Mouse (Mus musculus) olfactory bulb, adult 2 months (tissue): ENCODE data around the gene Tmtc1. TPM values are rescaled to one million over a fixed set of nuclear protein-coding genes. Genes with fewer than 3 reads are reported as not detected.
A peak's percentile ranks its signal among the peaks of the same experiment; 100 is the strongest.

Experiments
- H3K27ac ChIP-seq: fragments of 200-500 bp; 2 replicates; pipeline ENCODE4 v1.5.1; 2012; ENCODE audit warnings: low read depth, low read length; ENCODE audit not compliant: insufficient read depth
- H3K4me1 ChIP-seq: fragments of 200-500 bp; 2 replicates; pipeline ENCODE4 v1.6.1; 2012; ENCODE audit warnings: low read length; ENCODE audit not compliant: control insufficient read depth, insufficient read depth
- H3K4me3 ChIP-seq: fragments of 200-500 bp; 2 replicates; pipeline ENCODE4 v1.5.1; 2012; ENCODE audit warnings: mild to moderate bottlenecking, low read depth, low read length, moderate library complexity; ENCODE audit not compliant: insufficient read depth
- CTCF ChIP-seq: fragments of 200-500 bp; IDR thresholded peaks from 2 replicates; pipeline ENCODE4 v1.5.1; 2012; ENCODE audit warnings: low read depth, mild to moderate bottlenecking, low read length, moderate library complexity; ENCODE audit not compliant: insufficient read depth
- POLR2A ChIP-seq: fragments of 200-500 bp; IDR thresholded peaks from 2 replicates; pipeline ENCODE4 v1.6.1; 2012; ENCODE audit warnings: mild to moderate bottlenecking, low read depth, low read length, moderate library complexity; ENCODE audit not compliant: insufficient read depth
- WGBS: fragments of 180-500 bp; shearing (Covaris S2); methylation state at CpG from one replicate; pipeline ENCODE4 v1.1.7; 2018; 5-methylcytosine and 5-hydroxymethylcytosine counted together
- polyA plus RNA-seq: library from polyadenylated mRNA; stranded (reverse); fragments of >200 nt; gene quantifications from 2 replicates; pipeline ENCODE4 v1.2.4, GENCODE M21; 2012; ENCODE audit warnings: low replicate concordance; ENCODE audit not compliant: missing spikeins, insufficient read depth, insufficient read length

Tmtc1 gene
- polyA plus RNA-seq, 1 experiment: not detected

DNA sequence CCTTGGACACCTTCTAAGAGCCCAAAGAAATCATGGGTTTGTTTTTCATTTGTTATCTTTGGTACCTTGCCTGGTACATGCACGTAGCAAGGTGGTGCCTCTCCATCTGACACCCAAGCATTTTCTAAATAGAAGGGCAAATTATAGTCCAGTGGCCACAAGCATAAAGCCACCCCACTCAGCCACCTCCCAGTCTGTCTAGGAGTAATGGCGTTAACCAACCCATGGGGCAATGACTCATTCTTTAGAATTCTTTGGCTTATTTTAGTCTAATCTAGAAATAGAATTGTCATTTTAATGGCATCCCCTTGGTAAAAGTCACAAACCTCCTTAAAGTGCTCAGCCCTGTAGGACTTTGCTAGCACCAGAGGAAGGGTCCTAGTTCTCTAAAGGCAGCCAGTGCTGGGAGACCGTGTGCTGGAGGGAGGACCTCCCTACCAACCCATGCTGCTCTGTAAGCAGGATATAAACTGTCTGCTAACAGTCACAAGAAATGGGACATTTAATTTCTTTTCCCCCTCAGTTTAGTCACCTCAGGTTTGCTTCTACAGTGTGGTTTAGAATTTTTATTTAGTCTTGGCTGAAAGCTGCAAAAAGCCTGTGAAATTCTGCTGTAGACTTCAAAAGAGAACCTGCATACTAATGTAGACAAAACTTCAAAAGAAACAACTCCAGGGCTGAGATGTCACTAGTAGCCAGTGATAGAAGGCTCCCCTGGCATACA is 209.9 kb downstream of the Tmtc1 start:
- WGBS: 26% methylated on average over 3 of the region's 3 CpGs
- H3K4me3 ChIP-seq: no peak overlapping the region
- TF ChIP-seq POLR2A: no peak
- TF ChIP-seq CTCF: no peak
- peaks cover 12% of the 10 kb centered on the region for H3K4me1 ChIP-seq
- H3K27ac ChIP-seq: peak overlapping the region; percentile 85

DNA sequence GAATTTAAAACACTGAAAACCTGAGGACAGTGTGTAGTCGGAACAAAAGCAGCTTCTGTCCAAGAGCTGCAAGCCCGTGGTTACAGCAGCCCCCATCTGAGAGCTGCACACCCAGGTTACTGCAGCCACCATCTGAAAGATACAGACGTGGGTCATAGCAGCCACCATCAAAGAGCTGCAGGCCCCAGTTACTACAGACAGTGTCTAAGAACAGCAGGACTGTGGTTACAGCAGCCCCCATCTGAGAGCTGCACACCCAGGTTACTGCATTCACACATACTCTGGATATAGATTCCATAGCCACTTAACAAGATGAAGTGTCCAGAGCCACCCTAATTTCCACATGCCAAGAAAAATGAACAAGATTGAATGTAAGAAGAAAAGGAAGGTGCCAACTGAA is 216.6 kb downstream of the Tmtc1 start:
- Histone ChIP-seq H3K4me1 (no peaks in the 10 kb centered on the region), H3K27ac (no peak overlapping the region), H3K4me3 (no peak overlapping the region)
- TF ChIP-seq CTCF (no peak), POLR2A (no peak)
- WGBS: 49% methylated on average over 3 of the region's 3 CpGs

DNA sequence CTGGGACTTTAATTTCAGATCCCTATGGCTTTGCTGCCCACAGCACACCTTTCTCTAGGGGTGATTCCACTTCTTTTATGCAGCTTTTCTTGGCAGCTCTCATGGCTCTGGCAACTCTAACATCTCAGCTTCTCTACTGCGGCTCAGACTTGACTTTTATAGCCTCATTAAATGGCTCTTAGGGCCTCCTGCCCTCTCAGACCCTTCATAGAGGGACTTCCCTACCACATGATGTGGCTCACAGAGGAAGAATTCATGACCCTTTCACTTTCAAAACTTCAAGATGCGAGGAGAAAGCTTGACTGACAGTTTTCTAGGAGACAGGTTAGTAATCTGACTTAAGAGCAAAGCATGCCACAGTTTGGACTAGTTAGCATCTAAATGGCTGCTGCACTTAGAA is 221.5 kb downstream of the Tmtc1 start:
- no peak for TF ChIP-seq POLR2A
- TF ChIP-seq CTCF: no peak
- WGBS: 77% methylated on average over 2 of the region's 2 CpGs
- Histone ChIP-seq H3K27ac (no peak overlapping the region), H3K4me1 (no peaks in the 10 kb centered on the region), H3K4me3 (no peak overlapping the region)

DNA sequence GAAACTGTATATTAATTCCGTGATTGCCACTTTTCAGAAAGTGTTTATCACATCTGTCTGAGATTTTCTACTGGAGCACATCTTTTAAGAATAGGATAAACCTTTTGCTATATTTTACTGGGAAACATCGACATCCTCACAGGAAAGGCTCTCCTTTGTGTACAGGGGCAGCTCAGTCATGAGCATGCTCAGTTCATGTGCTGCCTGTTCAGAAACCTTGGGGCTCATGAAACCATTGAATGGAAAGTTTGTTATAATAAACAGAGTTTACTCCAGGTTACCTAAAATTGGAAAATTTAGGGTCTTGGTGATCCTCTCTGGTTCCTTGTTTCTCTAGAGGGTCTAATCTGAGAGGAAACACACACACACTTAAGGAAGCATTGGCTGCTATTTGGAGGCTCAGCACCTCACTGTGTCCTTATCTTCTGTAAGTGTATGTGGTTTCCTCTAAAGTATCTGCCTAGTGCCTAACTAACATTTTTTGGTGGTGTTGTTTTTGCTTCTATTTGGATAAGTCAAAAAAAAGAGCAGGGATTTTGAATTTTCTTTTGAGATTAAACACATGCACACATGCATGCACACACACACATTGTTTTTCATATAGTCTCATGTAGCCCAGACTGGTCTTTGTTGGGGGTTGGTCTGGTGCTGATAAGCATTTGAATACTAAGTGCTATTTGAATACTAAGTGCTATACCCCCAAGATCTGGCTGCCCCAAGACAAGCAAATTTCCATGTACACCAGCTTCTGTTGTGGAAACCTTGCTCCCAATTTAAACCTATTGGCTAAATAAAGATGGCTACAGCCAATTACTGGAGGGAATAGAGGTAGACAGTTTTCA is 225.7 kb downstream of the Tmtc1 start:
- 90% methylated on average over 2 of the region's 2 CpGs for WGBS
- Histone ChIP-seq H3K4me1 (peaks cover 4% of the 10 kb centered on the region), H3K4me3 (no peak overlapping the region), H3K27ac (no peak overlapping the region)
- TF ChIP-seq POLR2A: no peak
- TF ChIP-seq CTCF: no peak

DNA sequence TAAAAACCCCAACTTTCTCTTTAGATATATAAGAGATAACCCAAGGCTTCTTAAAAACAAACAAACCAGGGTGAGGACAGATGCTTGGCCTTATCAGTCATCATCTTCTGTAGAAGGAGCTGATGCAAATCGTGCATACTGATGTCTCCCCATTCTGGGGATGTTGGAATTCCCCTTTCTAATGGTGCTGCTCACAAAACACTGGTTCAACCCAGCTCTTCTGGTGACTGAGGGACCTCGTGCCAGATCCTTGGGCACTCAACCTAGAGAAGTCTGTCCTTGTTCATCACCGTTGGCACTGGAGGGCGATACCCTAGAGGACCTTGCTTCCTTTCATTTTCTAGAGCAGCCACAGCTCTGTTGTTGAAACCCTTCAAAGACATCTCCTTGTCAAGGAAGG is 227.4 kb downstream of the Tmtc1 start:
- Histone ChIP-seq H3K4me1 (peaks cover 4% of the 10 kb centered on the region), H3K4me3 (no peak overlapping the region), H3K27ac (no peak overlapping the region)
- no peak for TF ChIP-seq POLR2A
- 89% methylated on average over 4 of the region's 4 CpGs for WGBS

DNA sequence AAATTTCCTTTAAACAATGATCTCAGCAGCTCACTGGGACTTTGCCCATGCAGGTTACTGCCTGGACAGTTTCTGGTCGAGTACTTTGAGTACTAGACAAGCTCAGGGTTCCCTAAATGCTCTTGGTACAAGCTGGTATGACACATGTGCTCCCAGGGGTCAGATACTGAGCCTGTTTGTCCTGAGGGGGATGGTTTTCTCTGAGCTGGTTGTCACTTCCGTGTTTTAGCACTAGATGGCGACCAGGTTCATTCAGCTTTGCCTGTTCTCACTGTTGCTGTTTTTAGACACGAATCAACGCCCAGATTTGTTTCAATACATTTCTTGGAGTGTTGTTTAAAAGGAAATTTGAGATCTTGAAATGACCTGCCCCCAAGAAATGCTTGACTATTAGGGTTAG is 229.4 kb downstream of the Tmtc1 start:
- TF ChIP-seq POLR2A (no peak), CTCF (no peak)
- Histone ChIP-seq H3K4me1 (peaks cover 4% of the 10 kb centered on the region), H3K4me3 (no peak overlapping the region), H3K27ac (no peak overlapping the region)
- 2% methylated on average over 5 of the region's 5 CpGs for WGBS

DNA sequence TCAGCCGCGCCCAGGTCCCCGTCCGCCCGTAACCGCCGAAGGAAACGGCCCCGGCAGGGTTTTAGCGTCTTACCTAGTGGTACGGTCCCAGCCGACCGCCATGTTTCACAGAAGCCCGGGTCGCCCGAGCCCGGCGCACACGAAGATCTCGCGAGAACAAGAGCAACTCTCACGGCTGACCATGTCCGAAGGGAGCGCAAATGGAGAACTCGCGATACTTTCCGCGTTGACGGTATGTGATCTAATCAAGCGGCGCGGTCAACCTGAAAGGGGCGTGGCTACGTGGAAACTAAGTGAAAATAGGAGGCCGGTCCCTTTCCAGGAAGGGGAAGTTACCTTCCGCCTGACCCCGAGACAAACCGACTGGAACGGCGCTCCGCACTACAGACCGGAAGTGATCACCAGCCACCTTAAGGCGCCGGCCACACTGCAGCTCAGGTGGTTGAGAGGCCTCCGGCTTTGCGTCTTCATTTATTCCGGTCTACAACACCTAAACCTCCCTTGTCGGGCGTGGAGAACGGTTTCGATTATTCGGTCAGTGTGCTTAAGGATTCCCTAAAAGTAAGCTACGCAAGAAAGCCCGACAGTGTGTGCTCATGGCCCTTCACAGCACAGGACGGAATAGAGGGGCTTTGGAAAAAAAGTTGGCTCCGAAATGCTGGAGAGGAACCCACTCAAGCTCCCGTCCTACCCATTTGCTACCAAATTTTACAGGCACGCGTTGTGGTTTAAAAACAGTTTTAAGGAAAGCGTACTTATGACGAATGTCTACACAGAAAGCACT is 232.1 kb downstream of the Tmtc1 start, which contains the start of gene Ergic2:
Gene Ergic2 (minus strand): TSS at position 478 of the 784 bp plus-strand sequence.
- WGBS: under 1% methylated on average over 61 of the region's 61 CpGs

DNA sequence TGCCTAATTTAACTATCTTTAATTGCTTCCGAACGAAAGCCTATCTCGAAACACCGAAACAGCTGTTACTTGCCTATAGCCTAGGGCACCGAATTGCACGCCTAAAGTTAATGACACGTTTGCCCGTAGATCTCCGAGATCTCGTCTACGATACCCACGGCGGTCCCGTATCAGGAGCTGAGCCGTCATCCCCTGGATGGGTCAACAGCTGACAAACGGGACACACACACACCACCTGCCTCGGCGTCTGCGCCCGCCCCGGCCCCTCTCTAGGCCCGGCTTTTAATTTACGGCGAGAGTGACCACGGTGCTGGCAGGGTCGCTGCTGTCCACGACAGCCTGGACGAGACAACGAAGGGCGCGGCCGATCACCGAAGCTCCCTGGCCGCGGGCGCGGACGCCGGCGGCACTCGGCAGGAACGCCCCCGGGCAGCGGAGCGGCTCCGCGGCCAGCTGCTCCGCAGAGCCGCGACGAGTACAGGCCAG is 232.8 kb downstream of the Tmtc1 start:
- TF ChIP-seq CTCF (no peak), POLR2A (no peak)
- Histone ChIP-seq H3K4me1 (peaks cover 4% of the 10 kb centered on the region), H3K4me3 (peak overlapping the region; percentile 84), H3K27ac (no peak overlapping the region)
- WGBS: under 1% methylated on average over 51 of the region's 51 CpGs

More for the DNA sequence above, 232.1 kb downstream of the Tmtc1 start, which contains the start of gene Ergic2:
- peak within 1 kb of the TSS; percentile 84 for H3K4me3 ChIP-seq
- peaks cover 4% of the 10 kb centered on the region for H3K4me1 ChIP-seq
- TF ChIP-seq CTCF (no peak), POLR2A (peak; percentile 12; the same call in 1 of the 2 replicates)
- peak within 1 kb of the TSS; percentile 60 for H3K27ac ChIP-seq

DNA sequence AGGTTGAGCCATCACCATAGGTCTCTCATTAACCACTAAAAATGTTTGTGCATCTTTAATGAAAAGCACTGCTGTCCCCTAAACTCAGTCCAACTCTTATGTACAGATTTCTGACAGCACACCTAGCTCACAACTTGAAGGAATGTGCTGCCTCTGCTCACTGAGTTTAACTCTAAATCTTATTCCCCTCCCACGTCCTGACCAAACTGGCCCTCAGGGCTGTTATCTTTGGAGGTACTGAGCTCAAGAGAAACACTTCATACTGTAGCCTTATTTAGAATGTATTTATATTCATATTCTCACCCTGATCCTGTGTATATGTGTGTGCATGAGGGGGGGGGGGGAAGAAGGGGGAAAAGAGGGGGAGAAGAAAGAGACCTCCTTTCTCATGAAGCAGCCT is 236.7 kb downstream of the Tmtc1 start:
- H3K4me3 ChIP-seq: no peak overlapping the region
- H3K4me1 ChIP-seq: no peaks in the 10 kb centered on the region
- WGBS: 58% methylated on average over 1 of the region's 1 CpGs
- no peak for TF ChIP-seq POLR2A
- no peak for TF ChIP-seq CTCF
- H3K27ac ChIP-seq: no peak overlapping the region
